ENCODE assay signal across 8 mouse cellular contexts in genomic region chr5:115483947-115484920, GRCm38 (mm10). TPM values are rescaled to one million over a fixed set of nuclear protein-coding genes. Genes with fewer than 3 reads are reported as not detected.
DNase-seq lines count a peak whose midpoint lies in the region; ATAC-seq lines count a peak whose summit lies in the region.

TSS of gene Sirt4 (minus strand) at chr5:115484725.

- intact Hi-C loops in gastrocnemius, postnatal 36 days (cut with DNase I): no loop called here
- intact Hi-C loops in left cerebral cortex, postnatal 25 days (cut with DNase I): no loop called here

- peak; percentile 90 for ATAC-seq in intestine, embryonic 15.5 days

- peak; percentile 82 for DNase-seq in ovary, adult 18-20 months (ENCODE audit: low spot score)
- DNase-seq in ovary, postnatal 14 days (ENCODE audit: low spot score): no peak
- DNase-seq in embryo, embryonic 11.5 days (ENCODE audit: low read depth, low spot score): peak; percentile 86
- DNase-seq in gastrocnemius, postnatal 36 days: peak; percentile 59
- DNase-seq in left cerebral cortex, postnatal 25 days (ENCODE audit: low spot score in 2 of 2): peak; percentile 89 to 96
- DNase-seq in midbrain, embryonic 10.5 days (ENCODE audit: low spot score): peak; percentile 84
- peak; percentile 53 to 59 for DNase-seq in spleen, adult 18-20 months

- peak within 1 kb of the TSS; percentile 51 for H3K4me2 ChIP-seq in intestine, embryonic 15.5 days (replicated peaks)

- 6% methylated on average over 30 of the region's 30 CpGs for WGBS in intestine, embryonic 15.5 days
- WGBS in midbrain, embryonic 10.5 days: 9% methylated on average over 30 of the region's 30 CpGs

- peak within 1 kb of the TSS; percentile 49; the same call in 1 of the 2 replicates for H3K27ac ChIP-seq in intestine, embryonic 15.5 days
- H3K27ac ChIP-seq in midbrain, embryonic 10.5 days (replicated peaks): peak within 1 kb of the TSS; percentile 83

- H3K4me3 ChIP-seq in intestine, embryonic 15.5 days (replicated peaks): peak within 1 kb of the TSS; percentile 30
- peak within 1 kb of the TSS; percentile 53 for H3K4me3 ChIP-seq in midbrain, embryonic 10.5 days

- H3K27me3 ChIP-seq in intestine, embryonic 15.5 days (replicated peaks): no peaks in the 10 kb centered on the region
- H3K27me3 ChIP-seq in midbrain, embryonic 10.5 days (ENCODE audit: low read depth, poor library complexity, severe bottlenecking): peaks cover 43% of the 10 kb centered on the region

- peak within 1 kb of the TSS; percentile 46 for H3K9ac ChIP-seq in intestine, embryonic 15.5 days

- H3K36me3 ChIP-seq in intestine, embryonic 15.5 days: no peaks in the 10 kb centered on the region; the same call in 1 of the 2 replicates
- 0 out of 2 replicates have a peak, but pooled peaks cover 5% of the 10 kb centered on the region for H3K36me3 ChIP-seq in midbrain, embryonic 10.5 days

- no peaks in the 10 kb centered on the region for H3K9me3 ChIP-seq in intestine, embryonic 15.5 days
- no peaks in the 10 kb centered on the region for H3K9me3 ChIP-seq in midbrain, embryonic 10.5 days (replicated peaks)

- H3K4me1 ChIP-seq in intestine, embryonic 15.5 days (replicated peaks): peaks cover 13% of the 10 kb centered on the region
- peaks cover 36% of the 10 kb centered on the region for H3K4me1 ChIP-seq in midbrain, embryonic 10.5 days

RNA-seq across cellular contexts. Expression of gene Sirt4, which starts in this region (rescaled TPM):
- 10 to 100 TPM; 11.2 to 12.2 TPM for total RNA-seq in gastrocnemius, postnatal 36 days (2021)
- polyA plus RNA-seq in intestine, embryonic 15.5 days (2015; fragmentation: Nextera tagmentation; extraction: Ambion mirVana): 18.6 and 19.8 TPM in 2 replicates
- 10 to 100 TPM; 31.1 to 34.0 TPM for total RNA-seq in left cerebral cortex, postnatal 25 days (2021)
- polyA plus RNA-seq in midbrain, embryonic 10.5 days (2016; fragmentation: Nextera tagmentation; extraction: Ambion mirVana): 15.2 and 17.0 TPM in 2 replicates
